Mouse (Mus musculus): ENCODE measurements at regions not wholly inside any gene's neighbourhood (a gene's known extent, or its start where the extent isn't known, plus 50 kb on each side); places are given as distances from the start of the nearest gene placed in this dataset.

- no peak for DNase-seq (ENCODE audit: low spot score)
These were observed 194.7 kb upstream of the Esrrg start for GRCm38 (mm10) chr1:187413881-187414280.

GRCm38 (mm10) chr1:187418186-187419140 lies 190.1 kb upstream of the Esrrg start:
- DNase-seq (ENCODE audit: low spot score) = no peak

- DNase-seq (ENCODE audit: low spot score) = no peak
These were observed 179.9 kb upstream of the Esrrg start for GRCm38 (mm10) chr1:187428536-187429215.

- DNase-seq (ENCODE audit: low spot score) = no peak
These were observed 174.6 kb upstream of the Esrrg start for GRCm38 (mm10) chr1:187433716-187434634.

GRCm38 (mm10) chr1:187439170-187439914 lies 169.2 kb upstream of the Esrrg start:
- DNase-seq (ENCODE audit: low spot score) = no peak

GRCm38 (mm10) chr1:187441668-187442193 lies 166.9 kb upstream of the Esrrg start:
- no peak for DNase-seq (ENCODE audit: low spot score)

- no peak for DNase-seq (ENCODE audit: low spot score)
These were observed 162.1 kb upstream of the Esrrg start for GRCm38 (mm10) chr1:187446511-187446910.

GRCm38 (mm10) chr1:187448173-187448572 lies 160.4 kb upstream of the Esrrg start:
- peak; percentile 49 for DNase-seq (ENCODE audit: low spot score)

- no peak for DNase-seq (ENCODE audit: low spot score)
These were observed 158.5 kb upstream of the Esrrg start for GRCm38 (mm10) chr1:187450106-187450505.

GRCm38 (mm10) chr1:187452189-187452588 lies 156.4 kb upstream of the Esrrg start:
- peak; percentile 35 for DNase-seq (ENCODE audit: low spot score)

GRCm38 (mm10) chr1:187454431-187454830 lies 154.2 kb upstream of the Esrrg start:
- DNase-seq (ENCODE audit: low spot score) = no peak

GRCm38 (mm10) chr1:187484821-187485220 lies 123.8 kb upstream of the Esrrg start:
- no peak for DNase-seq (ENCODE audit: low spot score)

GRCm38 (mm10) chr1:187487948-187488690 lies 120.5 kb upstream of the Esrrg start:
- no peak for DNase-seq (ENCODE audit: low spot score)

GRCm38 (mm10) chr1:187489452-187489851 lies 119.1 kb upstream of the Esrrg start:
- no peak for DNase-seq (ENCODE audit: low spot score)

GRCm38 (mm10) chr1:187505368-187505767 lies 103.2 kb upstream of the Esrrg start:
- DNase-seq (ENCODE audit: low spot score) = no peak

GRCm38 (mm10) chr1:187507217-187507616 lies 101.4 kb upstream of the Esrrg start:
- DNase-seq (ENCODE audit: low spot score) = no peak

GRCm38 (mm10) chr1:187531349-187531922 lies 77.2 kb upstream of the Esrrg start:
- DNase-seq (ENCODE audit: low spot score) = no peak

GRCm38 (mm10) chr1:187536263-187536662 lies 72.3 kb upstream of the Esrrg start:
- no peak for DNase-seq (ENCODE audit: low spot score)

- no peak for DNase-seq (ENCODE audit: low spot score)
These were observed 51.9 kb upstream of the Esrrg start for GRCm38 (mm10) chr1:187556718-187557117.

Data from ovary, postnatal 36 days (tissue).